In genomic region chr5:37105531-37106456, GRCm38 (mm10) we compare ENCODE assay signal across 18 mouse cellular contexts. TPM values are rescaled to one million over a fixed set of nuclear protein-coding genes. Genes with fewer than 3 reads are reported as not detected.
DNase-seq lines count a peak whose midpoint lies in the region; ATAC-seq lines count a peak whose summit lies in the region.
"Had no signal": no experiment of that assay in that cellular context is flagged by ENCODE, and none has a peak within 500 bp of the region (broad histone marks: within the 10 kb centered on the region; RNA-seq: fewer than 3 reads in every experiment).

No protein-coding gene starts in this region.

- no peak overlapping the region for H3K9ac ChIP-seq in midbrain, embryonic 12.5 days (replicated peaks)
- H3K9ac ChIP-seq: heart, embryonic 13.5 days had no signal

- H3K36me3 ChIP-seq in midbrain, embryonic 12.5 days: no peaks in the 10 kb centered on the region
- H3K36me3 ChIP-seq: heart, embryonic 13.5 days had no signal

- H3K27me3 ChIP-seq in midbrain, embryonic 12.5 days: no peaks in the 10 kb centered on the region

- DNase-seq in frontal cortex, postnatal 36 days (ENCODE audit: low spot score in 2 of 2): peak; percentile 33 to 49
- peak; percentile 60 for DNase-seq in right cerebral cortex, adult 18-20 months
- no peak for DNase-seq in right cerebral cortex, postnatal 14 days
- DNase-seq in spleen, postnatal 36 days (ENCODE audit: low spot score in 2 of 2): no peak
- no peak for DNase-seq in thymus, postnatal 14 days
- DNase-seq in urinary bladder, adult 18-20 months (ENCODE audit: low spot score in 2 of 2): no peak
- DNase-seq: adrenal gland, postnatal 25 days; B cell, adult 2 months; cerebellum, adult 11-12 months; gastrocnemius, postnatal 14 days; lung, postnatal 4 days; thymus, adult 2 months had no signal

- ATAC-seq in frontal cortex, adult (ENCODE audit: low TSS enrichment): no peak
- peak; percentile 56; the same call in 1 of the 2 replicates for ATAC-seq in midbrain, embryonic 12.5 days (ENCODE audit: low FRiP score, low read depth)

- peaks cover 5% of the 10 kb centered on the region; the same call in 1 of the 2 replicates for H3K4me1 ChIP-seq in midbrain, embryonic 12.5 days
- H3K4me1 ChIP-seq: heart, embryonic 13.5 days had no signal

- no peak overlapping the region for H3K4me2 ChIP-seq in midbrain, embryonic 12.5 days (replicated peaks)
- H3K4me2 ChIP-seq: heart, embryonic 13.5 days had no signal

- no peaks in the 10 kb centered on the region for H3K9me3 ChIP-seq in midbrain, embryonic 12.5 days
- H3K9me3 ChIP-seq: heart, embryonic 13.5 days had no signal

- no peak overlapping the region for H3K4me3 ChIP-seq in midbrain, embryonic 12.5 days
- H3K4me3 ChIP-seq: heart, embryonic 13.5 days had no signal

- WGBS in midbrain, embryonic 12.5 days: 75% methylated on average over 23 of the region's 23 CpGs

- no peak overlapping the region for H3K27ac ChIP-seq in midbrain, embryonic 12.5 days (replicated peaks)
- H3K27ac ChIP-seq: heart, embryonic 13.5 days; kidney, postnatal 0 days had no signal

RNA-seq across cellular contexts. Expression of gene Gm1043, which starts 20.6 kb away (rescaled TPM):
- polyA plus RNA-seq in midbrain, embryonic 12.5 days (2016; fragmentation: Nextera tagmentation; extraction: Ambion mirVana): 0.17 and 0.33 TPM in 2 replicates
- polyA plus RNA-seq: heart, embryonic 13.5 days; kidney, postnatal 0 days; limb, embryonic 11.5 days; liver, embryonic 16.5 days had no signal

Comparison
In these comparisons a context has a peak if more than half of its experiments do, and no peak if none do; other contexts are left out.
1. DNase-seq: peak in frontal cortex, postnatal 36 days (2 of 2) and right cerebral cortex, adult 18-20 months (single experiment); none in right cerebral cortex, postnatal 14 days (single experiment), spleen, postnatal 36 days (0 of 2), thymus, postnatal 14 days (single experiment) and urinary bladder, adult 18-20 months (0 of 2).